Mouse (Mus musculus): Measurements from ENCODE around the gene Vmn1r28. TPM values are rescaled to one million over a fixed set of nuclear protein-coding genes. Genes with fewer than 3 reads are reported as not detected.
"Not testable (repeated sequence)": the region's sequence is repeated elsewhere in the genome, so short reads cannot be mapped to it uniquely, and the experiment has no call there.

Gene Vmn1r28
- polyA plus RNA-seq (2015; fragmentation: Nextera tagmentation; extraction: Ambion mirVana) = not detected in 2 replicates

GRCm38 (mm10) chr6:58261737-58262136 lies at the start of gene Vmn1r28:
Vmn1r28 (plus strand) TSS chr6:58262037.
- no peak for DNase-seq (ENCODE audit: low spot score)

GRCm38 (mm10) chr6:58216119-58216518 lies 45.7 kb upstream of the Vmn1r28 start:
- DNase-seq (ENCODE audit: low spot score) = no peak

GRCm38 (mm10) chr6:58218721-58219120 lies 43.1 kb upstream of the Vmn1r28 start, which contains the start of gene Vmn1r27:
Vmn1r27 (minus strand) TSS chr6:58218821.
- no peak for DNase-seq (ENCODE audit: low spot score)

GRCm38 (mm10) chr6:58279661-58280060 lies 17.8 kb downstream of the Vmn1r28 start:
- DNase-seq (ENCODE audit: low spot score) = not testable (repeated sequence)

GRCm38 (mm10) chr6:58292201-58292600 lies 30.4 kb downstream of the Vmn1r28 start:
- DNase-seq (ENCODE audit: low spot score) = no peak

- DNase-seq (ENCODE audit: low spot score) = not testable (repeated sequence)
Observed at GRCm38 (mm10) chr6:58298511-58298910, 36.7 kb downstream of the Vmn1r28 start.

GRCm38 (mm10) chr6:58301249-58301648 lies 39.4 kb downstream of the Vmn1r28 start, which contains the start of gene Vmn1r29:
Vmn1r29 (plus strand) TSS chr6:58301549.
- DNase-seq (ENCODE audit: low spot score) = no peak

Other genes starting within 250 kb of the Vmn1r28 start
- gene Vmn1r26, start 246.9 kb upstream of the Vmn1r28 start, polyA plus RNA-seq (2015; fragmentation: Nextera tagmentation; extraction: Ambion mirVana) = not detected in 2 replicates
- gene Vmn1r27, start 43.2 kb upstream of the Vmn1r28 start, polyA plus RNA-seq (2015; fragmentation: Nextera tagmentation; extraction: Ambion mirVana) = not detected in 2 replicates
- gene Vmn1r29, start 39.5 kb downstream of the Vmn1r28 start, polyA plus RNA-seq (2015; fragmentation: Nextera tagmentation; extraction: Ambion mirVana) = not detected in 2 replicates
- gene Vmn1r30, start 181.3 kb downstream of the Vmn1r28 start, polyA plus RNA-seq (2015; fragmentation: Nextera tagmentation; extraction: Ambion mirVana) = not detected in 2 replicates
- not detected in 2 replicates for gene Vmn1r31, start 213.3 kb downstream of the Vmn1r28 start, polyA plus RNA-seq (2015; fragmentation: Nextera tagmentation; extraction: Ambion mirVana)

Data from thymus, postnatal 0 days (tissue).